Mouse (Mus musculus) right cerebral cortex, adult 2 months (tissue): Measurements from ENCODE around the gene Itpkc.

Experiments used
- DNase-seq, 2 experiments: peaks; one replicate each; pipeline ENCODE4 v3.0.0; 2021 to 2022; ENCODE audit warnings: low spot score in 2 of 2

The Itpkc gene

DNA sequence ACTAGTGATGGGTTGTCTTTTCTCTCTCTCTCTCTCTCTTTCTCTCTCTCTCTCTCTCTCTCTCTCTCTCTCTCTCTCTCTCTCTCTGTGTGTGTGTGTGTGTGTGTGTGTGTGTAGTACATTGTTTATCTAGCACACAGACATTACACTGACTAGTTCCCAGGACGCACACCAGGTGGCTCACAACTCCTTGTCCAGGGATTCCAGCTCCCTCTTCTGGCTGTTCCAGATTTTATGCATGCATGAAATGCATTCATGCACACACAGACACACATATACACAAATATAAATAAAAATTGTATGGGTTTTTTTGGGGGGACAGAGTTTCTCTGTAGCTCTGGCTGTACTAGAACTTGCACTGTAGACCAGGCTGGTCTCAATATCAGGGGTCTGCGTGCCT lies 9.1 kb upstream of the Itpkc start:
- no peak for DNase-seq

DNA sequence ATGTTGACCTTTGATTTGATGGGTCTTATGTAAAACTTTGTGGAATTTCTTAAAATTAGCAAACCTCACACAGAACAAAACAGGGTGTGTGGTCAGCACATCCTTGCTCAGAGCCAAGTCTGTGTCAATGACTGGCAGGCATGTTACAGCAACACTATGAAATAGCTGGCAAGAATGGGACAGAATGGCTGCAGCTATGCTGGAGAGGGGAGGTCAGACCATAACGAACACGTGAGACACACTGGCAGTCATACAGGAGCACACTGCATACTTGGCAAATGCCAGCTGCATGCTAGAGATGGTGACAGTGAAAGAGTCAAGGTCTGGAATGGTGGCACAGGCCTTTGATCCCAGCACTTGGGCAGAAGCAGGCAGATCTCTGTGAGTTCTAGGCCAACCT lies 7.3 kb upstream of the Itpkc start:
- DNase-seq = no peak

DNA sequence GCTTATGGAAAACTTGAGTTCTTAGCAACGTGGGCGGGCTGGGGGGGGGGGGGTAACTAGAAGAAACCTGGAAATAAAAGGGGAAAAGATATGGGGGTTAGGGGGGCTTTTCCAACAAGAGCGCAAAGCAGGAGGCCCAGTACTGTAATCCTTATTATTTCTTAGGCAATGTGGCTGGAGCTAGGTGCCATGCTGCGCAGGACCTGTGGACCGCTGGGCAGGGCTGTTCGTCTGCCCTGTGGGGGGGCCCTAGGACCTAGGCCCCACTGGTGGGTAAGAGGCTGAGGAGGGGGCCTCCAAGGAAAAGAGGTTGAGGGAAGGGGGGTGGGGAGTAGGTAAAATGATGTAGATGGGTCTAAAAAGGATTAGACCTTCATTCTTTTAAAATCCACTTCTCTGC lies 4.8 kb upstream of the Itpkc start:
- DNase-seq = no peak

DNA sequence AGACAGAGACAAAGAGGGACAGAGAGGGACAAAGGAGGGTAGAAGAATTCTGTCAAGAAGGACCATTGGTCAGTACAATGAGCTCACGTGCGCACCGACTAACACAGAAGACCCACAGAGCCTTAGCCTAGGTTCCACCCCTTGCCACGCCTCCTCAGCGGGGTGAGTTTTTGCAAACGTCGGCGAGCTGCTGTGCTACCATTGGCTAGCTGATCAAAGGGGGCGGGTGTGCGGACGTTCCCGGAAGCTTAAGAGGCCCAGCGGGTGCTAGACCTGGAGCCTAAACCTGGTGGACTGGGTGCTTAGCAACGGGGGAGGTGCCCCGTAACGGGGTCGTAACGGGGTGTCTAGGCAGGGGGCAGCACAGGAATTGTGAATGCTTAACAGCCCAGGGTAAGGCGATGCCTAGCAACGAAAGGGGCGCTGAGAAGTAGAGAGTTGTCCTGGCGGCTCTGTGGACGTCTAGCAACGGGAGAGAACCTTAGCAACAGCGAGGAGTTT lies 4.4 kb upstream of the Itpkc start, which contains the start of gene Coq8b:
TSS of gene Coq8b (plus strand) at position 243 of the 501 bp plus-strand sequence.
- DNase-seq = peak; percentile 92 to 94

DNA sequence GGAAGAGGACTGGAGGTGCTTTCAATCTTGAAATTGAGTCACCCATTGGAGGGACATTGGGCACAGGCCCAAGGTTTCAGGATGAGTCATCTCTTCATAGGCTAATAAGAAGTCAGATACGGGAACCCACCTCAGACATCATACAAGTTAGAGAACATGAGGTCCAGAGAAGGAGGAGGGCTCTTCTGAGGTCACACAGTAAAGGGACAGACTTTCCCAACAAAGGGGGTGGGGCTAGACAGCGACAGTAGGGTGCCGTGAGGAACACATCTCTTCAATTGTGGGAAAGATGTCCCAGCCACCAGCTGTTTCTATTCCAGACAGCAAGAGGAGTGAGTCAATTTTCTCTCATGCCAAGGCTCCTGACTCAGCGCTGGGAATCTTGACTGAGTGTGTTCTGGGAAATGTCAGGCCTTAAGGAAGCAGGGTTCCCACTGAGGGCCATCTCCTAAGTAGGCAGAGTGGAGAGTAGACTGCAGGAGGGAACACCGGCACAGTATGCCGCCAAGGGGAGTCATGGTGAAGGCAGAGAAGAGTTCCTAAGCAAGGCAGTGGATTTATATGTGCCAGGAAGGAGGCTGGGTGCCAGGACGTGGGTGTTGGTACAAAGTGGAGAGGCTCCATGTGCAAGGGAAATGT lies 3.4 kb upstream of the Itpkc start:
- DNase-seq = peak; percentile 79 to 86

DNA sequence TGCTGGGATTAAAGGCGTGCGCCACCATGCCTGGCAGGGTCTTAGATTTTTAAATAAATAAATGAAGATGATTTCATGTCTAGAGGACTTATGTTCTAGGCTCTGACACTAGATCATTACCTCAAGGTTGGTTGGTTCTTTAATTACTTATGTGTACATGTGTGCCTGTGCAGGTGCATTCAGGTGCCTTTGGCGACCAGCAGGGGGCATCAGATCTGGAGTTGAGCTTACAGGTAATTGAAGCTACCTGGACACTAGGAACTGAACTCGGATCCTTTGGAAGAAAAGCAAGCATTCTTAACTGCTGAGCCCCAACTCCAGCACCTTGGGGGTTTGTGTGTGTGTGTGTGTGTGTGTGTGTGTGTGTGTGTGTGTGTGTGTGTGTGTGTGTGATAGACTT lies 2.3 kb upstream of the Itpkc start:
- DNase-seq = no peak

DNA sequence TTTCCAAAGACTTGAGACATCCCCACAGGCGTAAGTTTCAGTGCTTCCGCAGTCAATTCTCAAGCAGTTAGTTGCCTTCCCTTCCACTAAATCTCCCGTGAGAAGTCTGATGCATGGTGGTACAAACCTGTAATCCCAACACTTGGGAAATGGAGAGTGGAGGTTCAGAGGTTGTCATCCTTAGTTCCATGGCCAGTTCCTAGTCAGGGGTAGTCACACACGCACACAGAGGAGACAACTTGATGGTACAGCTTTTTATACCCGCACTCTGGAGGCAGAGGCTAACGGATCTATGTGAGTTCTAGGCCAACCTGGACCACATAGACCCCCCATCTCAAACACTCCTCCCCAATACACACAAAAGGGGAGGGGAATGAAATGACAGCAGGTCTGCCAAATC lies 404 bp upstream of the Itpkc start:
- no peak for DNase-seq

DNA sequence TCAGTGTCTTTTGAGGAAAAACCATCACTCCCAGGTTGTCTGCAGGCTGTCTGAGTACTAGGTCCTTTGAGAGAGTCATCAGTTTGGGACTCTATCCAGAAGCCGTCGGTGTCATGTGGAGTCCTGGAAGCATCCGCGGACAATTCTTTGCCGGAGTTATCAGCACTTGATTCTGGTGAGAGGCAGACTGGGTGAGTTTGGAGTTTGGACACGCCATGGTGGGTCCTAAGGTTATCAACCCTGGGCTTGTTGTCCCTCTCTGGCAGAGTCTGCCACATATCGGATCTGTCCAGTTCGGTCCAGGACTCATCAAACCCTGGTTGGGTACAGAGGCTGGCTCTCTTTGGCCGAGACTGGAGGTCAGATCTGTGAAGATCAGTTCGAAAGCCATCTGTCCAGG lies 785 bp downstream of the Itpkc start:
- peak in 1 of 2 experiments; percentile 20 for DNase-seq

DNA sequence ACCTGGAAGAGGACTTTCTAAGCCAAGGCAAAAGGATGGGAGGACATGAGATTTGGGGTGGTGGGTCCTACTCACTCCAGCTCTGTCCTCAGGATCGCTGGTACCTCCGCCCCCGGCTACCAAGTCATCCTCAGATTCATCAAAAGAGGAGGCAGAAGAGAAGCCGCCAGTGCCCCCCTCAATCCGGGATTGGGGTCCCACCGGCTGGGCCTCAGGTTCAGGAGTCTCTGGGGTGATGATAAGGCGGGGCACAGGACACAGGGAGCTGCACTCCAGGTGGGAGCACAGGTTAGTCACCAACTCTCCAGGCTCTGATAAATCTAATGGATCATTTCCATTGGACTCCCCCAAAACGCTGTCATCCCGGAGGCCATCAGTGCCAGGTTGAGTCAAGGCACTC lies 1.2 kb downstream of the Itpkc start:
- DNase-seq = no peak

DNA sequence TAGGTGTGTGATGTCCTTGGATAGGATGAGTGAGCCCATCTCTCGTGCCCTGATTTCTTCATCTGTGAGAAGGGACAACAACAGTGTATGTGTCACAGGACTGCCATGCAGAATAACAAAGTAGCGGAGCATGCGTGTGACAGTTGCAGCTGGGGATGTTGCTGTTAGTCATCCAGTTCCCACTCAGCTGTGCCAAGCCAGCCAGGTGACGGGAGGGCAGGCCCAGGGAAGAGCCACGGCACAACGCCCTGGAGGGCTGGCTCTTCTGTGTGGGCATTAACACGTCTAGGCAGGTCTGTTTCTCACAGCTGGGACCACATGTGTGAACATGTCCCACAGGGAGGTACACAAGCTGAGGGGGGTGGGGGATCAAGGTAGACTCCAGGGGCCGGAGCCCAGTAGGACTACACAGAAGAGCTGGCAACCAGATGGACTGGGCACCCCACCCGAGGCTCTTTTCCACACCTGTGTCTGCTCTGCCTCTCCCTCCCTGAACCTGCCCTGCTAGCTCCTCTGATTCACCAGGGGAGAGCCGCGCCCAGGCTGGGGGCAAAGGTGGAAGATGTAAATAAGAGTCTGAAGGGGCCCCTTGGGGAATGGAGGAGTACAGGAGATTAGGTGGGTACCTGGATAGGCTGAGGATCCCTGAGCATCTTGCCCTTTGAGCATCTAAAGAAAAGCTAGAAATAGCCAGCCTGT lies 3.4 kb downstream of the Itpkc start:
- peak; percentile 55 to 60 for DNase-seq

DNA sequence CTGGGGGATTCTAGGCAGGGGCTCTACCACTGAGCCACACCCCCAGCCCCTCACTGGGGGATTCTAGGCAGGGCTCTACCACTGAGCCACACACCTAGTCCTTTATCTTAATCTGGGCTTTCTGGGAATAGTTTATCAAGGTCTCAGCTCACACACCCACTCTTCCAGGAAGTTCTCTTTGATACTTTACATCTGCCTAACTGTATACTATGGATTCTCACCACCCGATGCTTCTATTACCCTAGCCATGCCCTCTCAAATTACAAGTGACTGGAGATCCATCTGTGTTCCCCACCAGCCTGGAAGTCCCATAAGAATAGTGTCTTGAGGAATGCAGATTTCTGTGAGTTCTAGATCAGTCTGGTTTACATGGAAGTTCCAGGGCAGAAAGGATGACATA lies 5.9 kb downstream of the Itpkc start:
- DNase-seq = no peak

DNA sequence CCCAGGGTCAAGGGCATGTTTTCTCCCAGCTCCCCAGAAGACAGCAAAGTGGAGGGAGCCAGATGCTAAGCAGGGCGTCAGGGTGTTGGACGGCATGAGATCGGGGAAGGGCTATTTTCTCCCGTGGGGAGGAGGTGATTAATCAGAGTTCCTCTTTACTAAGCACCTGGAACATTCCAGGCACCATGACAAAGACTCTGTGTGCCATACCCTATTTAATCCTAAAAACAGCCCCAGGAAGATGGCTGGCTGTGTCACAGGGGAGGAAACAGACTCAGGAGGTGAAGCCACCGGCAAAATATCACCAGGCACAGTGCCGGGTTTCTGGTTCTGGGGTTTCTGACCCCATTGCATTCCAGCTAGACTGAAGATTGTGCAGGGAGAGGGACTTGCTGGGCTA lies 6.5 kb downstream of the Itpkc start:
- DNase-seq = no peak

DNA sequence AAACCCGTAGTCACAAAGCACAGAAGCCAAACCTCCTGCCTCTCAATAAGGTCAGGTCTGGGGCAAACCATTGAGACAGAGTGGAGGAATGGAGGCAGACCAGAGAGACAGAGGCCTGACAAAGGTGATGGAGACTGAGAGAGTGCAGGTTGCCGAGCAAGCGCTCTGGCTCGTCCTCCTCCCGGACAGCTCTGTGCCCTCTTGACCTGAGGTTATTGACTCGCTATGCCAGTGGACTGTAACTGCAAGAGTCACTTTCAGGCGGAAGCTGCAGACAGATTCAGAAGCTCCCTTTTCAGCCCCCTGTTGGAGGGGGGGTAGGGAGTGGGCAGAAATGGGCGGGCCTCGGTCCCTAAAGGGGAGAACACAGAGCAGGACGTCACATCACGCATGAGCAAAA lies 8.5 kb downstream of the Itpkc start:
- no peak for DNase-seq

DNA sequence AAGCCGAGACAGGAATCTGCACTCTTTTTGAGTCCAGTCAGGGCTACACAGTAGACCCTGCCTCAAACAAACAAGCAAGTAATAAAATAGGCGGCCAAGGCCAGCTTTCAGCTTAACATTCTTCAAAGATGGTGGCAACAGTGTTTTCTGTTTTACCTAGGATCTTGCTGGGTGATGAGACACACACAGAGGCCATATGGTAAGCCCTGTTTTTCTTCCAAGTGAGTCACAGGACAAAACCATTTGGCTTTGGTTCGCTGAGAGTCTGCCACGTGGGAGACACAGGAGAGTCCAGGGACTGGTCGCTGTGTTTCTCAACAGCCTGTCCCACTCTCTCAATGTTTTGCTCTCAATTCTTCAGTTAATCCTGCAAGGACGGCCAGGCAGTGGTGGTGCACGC lies 9.9 kb downstream of the Itpkc start:
- DNase-seq = no peak

DNA sequence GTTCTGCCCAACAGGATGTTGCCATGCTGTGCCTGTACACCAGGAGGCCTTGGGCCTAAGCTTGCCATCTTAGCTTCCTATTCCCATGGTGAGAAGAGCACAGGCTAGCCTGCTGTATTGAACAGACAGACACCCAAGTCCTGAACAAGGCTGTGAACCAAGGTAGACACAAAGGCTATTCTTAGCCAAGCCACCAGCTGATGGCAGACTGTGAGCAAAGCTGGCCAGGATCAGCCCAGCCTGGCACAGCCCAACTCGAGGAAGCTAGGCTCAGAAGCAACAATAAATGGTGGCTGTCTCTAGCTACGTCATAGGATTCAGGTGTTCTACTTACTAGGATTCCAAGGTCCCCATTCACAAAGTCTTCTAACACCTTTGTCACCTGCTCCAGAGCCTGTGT lies 15.8 kb downstream of the Itpkc start:
- no peak for DNase-seq

DNA sequence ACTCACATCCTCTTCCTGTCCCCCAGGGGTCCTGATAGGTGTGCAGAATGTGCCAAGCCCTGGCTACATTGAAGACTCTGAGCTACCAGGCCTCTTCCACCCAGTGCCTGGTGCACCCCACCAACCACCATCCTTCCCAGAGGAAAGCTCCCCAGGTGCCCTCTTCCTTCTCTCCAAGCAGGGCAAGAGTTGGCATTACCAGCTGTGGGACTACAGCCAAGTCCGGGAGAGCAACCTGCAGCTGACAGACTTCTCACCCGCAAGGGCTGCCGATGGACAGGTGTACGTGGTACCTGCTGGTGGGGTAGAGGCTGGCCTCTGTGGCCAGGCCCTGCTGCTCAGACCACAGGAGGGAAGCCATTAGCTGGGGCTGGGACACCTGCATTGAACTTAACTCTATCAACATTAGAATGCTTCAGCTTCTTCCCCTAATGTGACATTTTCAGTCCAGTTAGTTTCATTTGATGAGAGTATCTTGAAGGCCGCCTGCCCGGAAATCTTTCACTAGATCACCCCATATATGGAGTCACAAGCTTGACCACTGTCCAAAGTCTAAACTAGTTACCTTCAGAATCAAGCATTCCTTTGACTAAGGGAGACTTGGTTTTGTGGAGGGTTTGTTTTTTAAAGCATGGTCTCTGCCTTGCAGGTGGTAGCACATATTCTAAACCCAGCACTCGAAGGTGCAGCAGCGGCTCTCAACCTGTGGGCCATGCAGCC lies 24.6 kb downstream of the Itpkc start:
- DNase-seq = no peak

DNA sequence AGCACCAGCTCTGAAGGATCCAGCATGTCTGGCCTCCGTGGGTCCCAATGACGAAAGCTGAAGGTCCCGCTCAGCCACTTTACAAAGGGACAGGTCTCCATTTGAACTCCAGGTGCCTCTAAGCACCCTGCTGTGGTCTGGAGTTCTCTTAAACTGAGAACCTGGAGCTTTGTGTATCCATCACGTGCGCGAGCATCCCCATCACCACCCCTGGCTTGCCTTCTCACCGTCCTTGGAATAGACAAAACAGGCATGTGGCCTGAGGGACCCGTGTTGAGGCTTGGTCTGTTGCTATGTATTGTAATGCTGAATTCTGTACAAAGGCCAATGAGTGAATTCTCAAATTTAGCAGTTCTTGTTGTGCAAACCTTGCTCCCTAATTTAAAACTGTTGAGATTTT lies 29.7 kb downstream of the Itpkc start:
- no peak for DNase-seq

DNA sequence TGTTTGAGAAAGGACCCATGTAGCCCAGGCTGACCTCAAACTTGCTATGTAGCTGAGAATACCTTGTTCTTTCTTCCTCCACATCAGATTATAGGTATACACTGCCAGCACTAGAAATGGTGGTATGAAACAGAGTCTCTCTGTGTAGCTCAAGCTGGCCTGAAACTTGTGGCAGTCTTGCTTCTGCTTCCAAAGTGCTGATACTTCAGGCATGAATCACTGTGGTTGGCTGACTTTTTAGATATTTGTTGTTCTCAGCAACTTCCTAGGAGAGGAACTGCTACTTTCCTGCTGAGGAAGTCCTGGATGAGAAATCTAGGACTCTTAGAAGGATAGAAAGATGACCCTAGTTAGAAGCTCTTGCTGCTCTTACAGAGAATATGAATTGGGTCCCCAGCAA lies 30.1 kb downstream of the Itpkc start:
- DNase-seq = no peak

DNA sequence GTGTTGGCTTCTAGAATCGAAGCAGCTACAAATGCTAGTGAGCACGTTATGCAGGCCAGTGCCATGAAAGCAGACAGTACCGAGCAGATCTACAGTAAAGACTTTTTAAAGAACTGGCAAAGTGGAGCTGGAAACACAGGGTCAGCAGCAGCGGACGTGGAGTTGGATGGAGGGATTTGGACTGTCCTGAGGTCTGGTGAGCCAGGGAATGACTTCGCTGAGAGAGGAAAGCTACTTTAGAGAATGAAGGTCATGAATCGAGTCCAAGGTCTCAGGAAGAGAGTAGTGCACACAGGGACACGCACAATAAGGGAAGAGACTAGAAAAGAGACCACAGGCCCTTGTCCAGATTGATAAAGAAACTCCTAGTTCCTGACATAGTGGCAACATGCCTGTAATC lies 30.8 kb downstream of the Itpkc start:
- DNase-seq = no peak

DNA sequence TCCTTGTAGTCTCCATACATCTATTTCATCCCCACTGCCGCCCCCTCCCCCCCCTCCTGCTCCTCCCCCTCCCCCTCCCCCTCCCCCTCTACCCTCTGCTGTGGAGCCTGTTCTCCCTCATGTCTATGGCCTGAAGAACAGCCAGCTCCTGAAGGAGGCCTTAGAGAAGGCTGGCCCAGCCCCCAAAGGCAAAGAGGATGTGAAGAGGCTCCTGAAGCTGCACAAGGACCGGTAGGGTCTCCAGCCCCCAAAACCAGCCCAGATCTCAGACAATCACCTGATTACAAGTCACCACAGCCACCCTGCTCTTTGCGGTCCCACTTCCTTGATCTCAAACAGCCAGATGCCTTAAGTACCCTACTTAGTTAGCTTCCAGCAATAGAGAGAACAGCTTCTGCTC lies 31.3 kb downstream of the Itpkc start:
- DNase-seq = no peak

DNA sequence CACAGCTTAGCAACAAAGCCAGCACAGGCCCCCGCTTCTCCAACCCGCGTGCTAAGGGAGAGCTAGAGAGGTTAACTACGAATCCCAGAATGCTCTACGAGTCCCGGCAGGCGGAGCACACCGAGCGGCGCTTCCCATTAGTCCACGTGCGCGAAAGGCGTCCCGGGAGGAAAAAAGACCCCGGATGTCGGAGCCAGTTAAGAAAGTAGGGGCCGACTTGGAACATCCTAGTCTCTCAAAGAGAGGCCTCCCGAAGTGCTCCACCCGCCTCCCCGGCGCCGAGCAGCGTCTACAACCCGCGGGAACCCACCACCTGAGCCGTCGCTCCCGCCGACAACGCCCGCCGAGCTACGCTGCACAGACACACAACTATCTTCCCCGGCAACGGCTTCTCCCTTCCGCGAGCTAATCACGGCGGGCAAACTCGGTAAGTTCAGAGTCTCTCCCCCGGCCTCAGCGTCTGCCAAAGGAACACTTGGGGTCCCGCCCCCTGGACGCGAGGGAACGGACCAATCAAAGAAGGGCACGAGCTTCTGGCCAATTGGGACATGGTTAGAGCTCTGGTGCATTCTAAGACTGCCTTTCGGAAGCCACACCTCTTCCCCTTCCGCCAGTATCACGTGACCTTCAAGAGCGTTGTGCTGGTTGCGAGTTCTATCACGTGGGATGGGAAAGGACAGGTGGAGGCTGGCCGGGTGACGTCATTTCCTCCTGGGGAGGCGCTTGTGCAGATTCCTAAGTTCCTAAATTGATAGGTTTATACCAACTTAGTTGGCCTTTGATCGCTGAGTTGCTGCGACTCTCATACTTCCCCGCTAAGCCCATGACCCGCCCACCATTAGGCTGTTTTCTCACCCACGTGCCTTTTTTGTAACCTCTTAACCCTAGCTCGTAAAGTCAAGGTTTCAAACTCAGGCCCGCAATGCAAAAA lies 32.5 kb downstream of the Itpkc start, which contains the start of the genes BC024978 and Snrpa:
TSS of gene BC024978 (plus strand) at position 101 of the 931 bp plus-strand sequence.
TSS of gene Snrpa (minus strand) at position 591 of the 931 bp plus-strand sequence.
- DNase-seq = peak; percentile 97 to 98

DNA sequence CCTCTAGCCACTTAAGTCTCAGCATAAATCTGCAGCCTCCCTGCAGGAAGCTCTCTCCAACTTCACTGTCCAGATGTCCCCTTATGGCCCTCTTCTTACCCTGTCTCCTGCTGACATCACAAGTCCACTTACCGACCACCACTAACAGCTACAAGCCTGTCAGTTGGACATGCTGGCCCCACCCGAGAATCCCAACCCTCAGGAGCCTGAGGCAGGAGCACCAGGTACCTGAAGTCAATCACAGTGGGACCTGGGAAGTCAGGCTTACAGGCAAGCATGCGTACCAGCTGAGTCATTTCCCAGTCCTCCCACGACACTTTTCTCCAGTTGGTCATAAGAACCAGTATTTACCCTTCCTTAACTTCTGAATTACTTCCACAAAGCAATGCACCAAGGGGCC lies 34.7 kb downstream of the Itpkc start:
- no peak for DNase-seq
